Mouse (Mus musculus) urinary bladder, postnatal 10 days (tissue): ENCODE results near the gene Cyp8b1.

ENCODE experiments used
- DNase-seq: peaks from one replicate; pipeline ENCODE4 v3.0.0; 2022; ENCODE audit warnings: low spot score

Gene Cyp8b1

GRCm38 (mm10) chr9:121890441-121890941 lies 25.6 kb downstream of the Cyp8b1 start:
- no peak for DNase-seq

- DNase-seq: no peak
Observed at GRCm38 (mm10) chr9:121889927-121890440, 26.1 kb downstream of the Cyp8b1 start.

GRCm38 (mm10) chr9:121882015-121882457 lies 34.1 kb downstream of the Cyp8b1 start:
- no peak for DNase-seq

GRCm38 (mm10) chr9:121881301-121881700 lies 34.8 kb downstream of the Cyp8b1 start:
- DNase-seq: no peak

GRCm38 (mm10) chr9:121880840-121881239 lies 35.3 kb downstream of the Cyp8b1 start:
- no peak for DNase-seq

GRCm38 (mm10) chr9:121877052-121877740 lies 38.9 kb downstream of the Cyp8b1 start:
- DNase-seq: no peak

- no peak for DNase-seq
Observed at GRCm38 (mm10) chr9:121873578-121873977, 42.5 kb downstream of the Cyp8b1 start.

GRCm38 (mm10) chr9:121872062-121872683 lies 43.9 kb downstream of the Cyp8b1 start:
- DNase-seq: no peak

GRCm38 (mm10) chr9:121869973-121870515 lies 46.1 kb downstream of the Cyp8b1 start:
- DNase-seq: no peak

GRCm38 (mm10) chr9:121869432-121869831 lies 46.7 kb downstream of the Cyp8b1 start:
- DNase-seq: no peak

GRCm38 (mm10) chr9:121868236-121868635 lies 47.9 kb downstream of the Cyp8b1 start:
- DNase-seq: no peak

GRCm38 (mm10) chr9:121867632-121868031 lies 48.5 kb downstream of the Cyp8b1 start:
- no peak for DNase-seq

- no peak for DNase-seq
Observed at GRCm38 (mm10) chr9:121865425-121866008, 50.6 kb downstream of the Cyp8b1 start.

GRCm38 (mm10) chr9:121864837-121865236 lies 51.3 kb downstream of the Cyp8b1 start:
- DNase-seq: no peak
